Mouse (Mus musculus) hindbrain, embryonic 10.5 days (tissue): ENCODE data around the gene Ildr1. TPM values are rescaled to one million over a fixed set of nuclear protein-coding genes. Genes with fewer than 3 reads are reported as not detected.

Source experiments
- DNase-seq: peaks from one replicate; pipeline ENCODE4 v3.0.0-alpha.2; 2017; ENCODE audit warnings: low spot score
- H3K27ac ChIP-seq: fragments of 300-500 bp; sonication (generic); 2 replicates; pipeline ENCODE4 v1.5.1; 2016; ENCODE audit warnings: mild to moderate bottlenecking, moderate library complexity
- H3K27me3 ChIP-seq: fragments of 300-500 bp; sonication (generic); 2 replicates; pipeline ENCODE4 v1.6.1; 2016; ENCODE audit warnings: mild to moderate bottlenecking; ENCODE audit not compliant: poor library complexity, insufficient read depth, severe bottlenecking
- H3K36me3 ChIP-seq: fragments of 300-500 bp; sonication (generic); 2 replicates; pipeline ENCODE4 v1.6.1; 2016; ENCODE audit warnings: mild to moderate bottlenecking, moderate library complexity
- H3K4me1 ChIP-seq: fragments of 300-500 bp; sonication (generic); replicated peaks from 2 replicates; pipeline ENCODE4 v1.6.1; 2016; ENCODE audit warnings: mild to moderate bottlenecking
- H3K4me3 ChIP-seq: fragments of 300-500 bp; sonication (generic); 2 replicates; pipeline ENCODE4 v1.5.1; 2016; ENCODE audit warnings: mild to moderate bottlenecking, moderate library complexity
- H3K9me3 ChIP-seq: fragments of 300-500 bp; sonication (generic); 2 replicates; pipeline ENCODE4 v1.6.1; 2016; ENCODE audit warnings: mild to moderate bottlenecking, moderate library complexity
- WGBS: fragments of 180-500 bp; shearing (Covaris S2); methylation state at CpG from one replicate; pipeline ENCODE4 v1.1.7; 2016; 5-methylcytosine and 5-hydroxymethylcytosine counted together
- polyA plus RNA-seq: library from polyadenylated mRNA; unstranded; fragments of >200 nt; fragmentation: Nextera tagmentation; extraction: Ambion mirVana; gene quantifications from 2 replicates; pipeline ENCODE4 v1.2.1, GENCODE M21; 2016

Gene Ildr1
- polyA plus RNA-seq, 1 experiment from 2014 or later: 0.41 TPM

DNA sequence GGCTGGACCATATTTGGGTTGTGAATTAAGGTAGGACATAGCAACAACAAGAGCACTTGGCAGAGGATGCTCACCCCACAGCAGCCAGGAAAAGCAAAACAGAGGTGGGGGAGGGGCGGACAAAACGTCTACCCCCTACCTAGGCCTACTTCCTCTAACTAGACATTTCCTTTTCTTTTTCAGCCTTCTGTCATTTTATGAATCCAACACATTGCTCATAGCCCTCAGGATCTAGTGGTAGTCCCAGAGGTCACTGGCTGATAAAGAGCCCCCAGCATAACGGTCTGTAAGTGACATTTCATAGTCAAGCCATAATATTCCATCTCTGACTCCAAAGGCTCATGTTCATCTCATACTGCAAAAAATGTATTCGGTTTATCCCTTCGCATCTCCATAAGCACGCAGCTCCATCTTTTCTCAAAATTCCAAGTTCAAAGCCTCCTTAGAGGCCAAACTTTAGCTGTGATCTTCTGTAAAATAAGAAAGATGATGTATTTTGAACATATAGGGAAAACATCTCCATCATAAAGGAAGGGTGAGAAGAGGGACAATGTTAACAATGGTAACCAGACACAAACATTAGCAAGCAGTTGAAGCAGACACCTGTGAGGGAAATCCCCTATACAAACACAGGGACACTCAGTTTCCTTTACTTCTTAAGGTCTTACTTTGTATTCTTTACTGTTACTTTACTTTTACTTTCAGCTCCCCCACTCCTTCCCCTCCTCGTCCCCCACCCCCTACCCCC, 19.1 kb upstream of the Ildr1 start:
- Histone ChIP-seq H3K9me3 (no peaks in the 10 kb centered on the region), H3K4me1 (no peaks in the 10 kb centered on the region), H3K27me3 (no peaks in the 10 kb centered on the region), H3K36me3 (no peaks in the 10 kb centered on the region), H3K27ac (no peak overlapping the region), H3K4me3 (no peak overlapping the region)
- DNase-seq: no peak
- WGBS: 70% methylated on average over 7 of the region's 7 CpGs

DNA sequence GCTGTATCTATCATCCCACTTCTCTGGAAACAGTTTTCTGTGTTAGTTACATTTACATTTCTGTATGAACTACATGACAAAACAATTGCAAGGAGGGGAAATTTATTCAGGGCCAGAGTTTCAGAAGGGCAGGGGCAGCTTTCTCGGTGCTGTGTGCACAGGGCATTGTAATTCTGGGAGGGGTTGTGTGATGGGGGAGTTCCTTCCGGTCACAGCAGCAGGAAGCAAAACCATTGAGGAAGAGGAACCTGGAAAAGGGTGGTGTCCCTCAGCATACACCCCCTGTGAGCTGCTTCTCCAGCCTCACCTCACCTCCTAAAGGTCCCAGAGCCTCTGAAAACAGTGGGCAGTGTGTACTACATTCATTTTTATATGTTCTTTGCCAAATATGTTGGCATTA, 18.5 kb upstream of the Ildr1 start:
- no peak for DNase-seq
- Histone ChIP-seq H3K9me3 (no peaks in the 10 kb centered on the region), H3K36me3 (no peaks in the 10 kb centered on the region), H3K27me3 (no peaks in the 10 kb centered on the region), H3K27ac (no peak overlapping the region), H3K4me1 (no peaks in the 10 kb centered on the region), H3K4me3 (no peak overlapping the region)
- 33% methylated on average over 2 of the region's 2 CpGs for WGBS

DNA sequence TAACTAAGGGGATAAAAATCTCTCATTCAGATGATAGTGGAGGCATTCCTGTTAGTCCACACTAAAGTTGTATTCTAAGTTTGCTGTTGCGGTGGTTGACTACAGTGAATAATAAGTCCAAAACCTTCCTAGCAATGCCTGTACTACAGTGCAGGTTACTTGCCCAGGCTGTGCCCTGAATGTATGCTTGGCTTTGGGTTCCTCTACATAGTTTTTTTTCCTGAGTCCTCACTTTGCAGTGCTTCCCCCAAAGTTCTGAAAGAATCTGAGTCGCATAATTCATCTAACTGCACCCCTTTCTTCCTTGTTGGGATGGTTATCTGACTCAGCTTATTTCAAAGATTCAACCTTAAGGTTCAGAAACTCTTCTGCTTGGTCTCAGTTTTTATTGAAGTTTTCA, 17.9 kb upstream of the Ildr1 start:
- H3K36me3 ChIP-seq: no peaks in the 10 kb centered on the region
- H3K27ac ChIP-seq: no peak overlapping the region
- H3K9me3 ChIP-seq: no peaks in the 10 kb centered on the region
- no peaks in the 10 kb centered on the region for H3K27me3 ChIP-seq
- H3K4me3 ChIP-seq: no peak overlapping the region
- no peaks in the 10 kb centered on the region for H3K4me1 ChIP-seq
- 96% methylated on average over 2 of the region's 2 CpGs for WGBS
- DNase-seq: no peak

DNA sequence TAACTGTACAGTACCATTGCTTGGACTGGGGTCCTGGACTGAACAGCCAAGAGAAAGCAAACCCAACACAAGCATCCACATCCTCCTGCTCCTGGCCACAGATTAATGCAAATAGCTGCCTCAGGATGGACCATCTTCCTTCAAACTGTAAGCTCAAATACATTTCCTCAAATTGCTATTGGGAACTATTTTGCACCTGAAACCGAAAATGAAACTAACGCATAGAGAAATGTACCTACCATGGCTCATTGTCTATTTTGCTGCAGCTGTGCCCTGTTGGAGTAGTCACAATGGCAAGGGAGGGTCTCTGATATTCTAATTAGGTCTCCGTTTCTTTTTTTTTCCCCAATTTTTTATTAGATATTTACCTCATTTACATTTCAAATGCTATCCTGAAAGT, 11.9 kb upstream of the Ildr1 start:
- Histone ChIP-seq H3K9me3 (no peaks in the 10 kb centered on the region), H3K27ac (no peak overlapping the region), H3K4me1 (no peaks in the 10 kb centered on the region), H3K27me3 (no peaks in the 10 kb centered on the region), H3K4me3 (no peak overlapping the region), H3K36me3 (no peaks in the 10 kb centered on the region)
- DNase-seq: no peak
- 95% methylated on average over 3 of the region's 3 CpGs for WGBS

DNA sequence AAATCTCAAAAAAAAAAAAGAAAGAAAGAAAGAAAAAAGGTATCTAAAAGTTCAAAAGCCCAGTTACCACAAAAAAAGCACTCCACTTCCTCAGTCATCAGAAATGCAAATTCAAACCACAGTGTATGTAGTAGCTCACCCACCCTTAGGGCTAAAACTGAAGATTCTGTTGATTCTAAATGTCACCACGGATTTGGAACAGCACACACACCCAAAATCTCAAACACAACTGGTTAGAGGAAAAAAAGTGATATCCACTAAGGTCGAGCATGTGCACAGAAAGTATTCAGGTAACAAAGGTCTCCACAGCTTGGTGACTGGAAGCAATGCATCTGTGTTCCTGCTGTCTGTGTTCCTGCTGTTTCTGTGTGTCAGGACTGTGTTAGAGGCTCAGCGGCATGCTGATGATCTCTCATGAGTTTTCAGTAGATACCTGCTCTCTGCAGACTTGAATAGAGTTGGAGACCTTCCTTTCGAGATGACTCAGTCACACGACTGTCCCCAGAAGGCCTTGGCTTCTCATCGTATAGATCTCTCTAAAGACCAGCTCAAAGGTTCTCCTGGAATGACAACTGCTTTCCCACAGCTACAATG, 9.4 kb upstream of the Ildr1 start:
- Histone ChIP-seq H3K4me1 (no peaks in the 10 kb centered on the region), H3K27ac (no peak overlapping the region), H3K27me3 (no peaks in the 10 kb centered on the region), H3K36me3 (no peaks in the 10 kb centered on the region), H3K9me3 (no peaks in the 10 kb centered on the region), H3K4me3 (no peak overlapping the region)
- no peak for DNase-seq
- WGBS: 78% methylated on average over 6 of the region's 6 CpGs

DNA sequence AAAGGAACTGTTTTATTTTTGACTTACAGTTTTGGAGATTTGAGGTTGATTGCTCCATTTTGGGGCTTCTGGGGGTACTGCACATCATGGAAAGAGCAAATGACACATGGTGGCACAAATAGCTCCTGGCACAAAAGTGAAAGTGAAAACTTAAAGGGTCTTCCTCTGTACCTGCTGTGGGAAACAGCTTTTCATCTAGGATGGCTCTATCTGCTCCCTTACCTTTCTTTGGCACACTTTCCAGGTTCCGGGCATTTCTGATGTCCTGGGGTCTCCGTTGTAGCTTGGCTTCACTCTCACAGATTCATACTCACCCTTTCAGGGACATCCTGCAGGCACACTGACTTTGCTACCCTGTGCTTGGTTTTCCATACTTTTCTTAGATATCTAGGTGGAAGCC, 5.7 kb upstream of the Ildr1 start:
- 86% methylated on average over 2 of the region's 2 CpGs for WGBS
- Histone ChIP-seq H3K9me3 (no peaks in the 10 kb centered on the region), H3K36me3 (no peaks in the 10 kb centered on the region), H3K27me3 (peaks cover 9% of the 10 kb centered on the region), H3K4me3 (no peak overlapping the region), H3K27ac (no peak overlapping the region), H3K4me1 (no peaks in the 10 kb centered on the region)
- no peak for DNase-seq

DNA sequence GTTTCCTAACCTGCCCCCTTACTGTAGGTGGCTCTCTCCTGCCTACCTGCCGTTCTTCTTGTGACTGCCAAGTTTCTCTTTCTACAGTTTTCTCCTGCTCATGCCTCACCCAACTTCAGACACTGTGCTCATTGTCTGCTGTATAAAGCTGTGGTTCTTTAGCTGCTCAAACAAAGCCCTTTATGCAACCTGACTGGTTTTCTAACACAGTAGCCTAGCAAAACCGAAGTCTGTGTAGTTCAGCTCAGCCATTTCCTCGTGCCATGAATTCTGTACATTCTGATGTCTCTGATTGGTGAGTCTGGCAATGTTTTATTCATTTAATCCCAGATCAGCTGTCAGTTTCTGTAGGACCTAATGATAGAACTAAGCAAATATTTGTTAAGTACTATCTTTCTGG, 2.3 kb upstream of the Ildr1 start:
- no peaks in the 10 kb centered on the region for H3K36me3 ChIP-seq
- H3K27ac ChIP-seq: no peak overlapping the region
- no peak overlapping the region for H3K4me3 ChIP-seq
- H3K27me3 ChIP-seq: peaks cover 37% of the 10 kb centered on the region
- 77% methylated on average over 3 of the region's 3 CpGs for WGBS
- no peak for DNase-seq
- H3K9me3 ChIP-seq: no peaks in the 10 kb centered on the region
- H3K4me1 ChIP-seq: peaks cover 9% of the 10 kb centered on the region

DNA sequence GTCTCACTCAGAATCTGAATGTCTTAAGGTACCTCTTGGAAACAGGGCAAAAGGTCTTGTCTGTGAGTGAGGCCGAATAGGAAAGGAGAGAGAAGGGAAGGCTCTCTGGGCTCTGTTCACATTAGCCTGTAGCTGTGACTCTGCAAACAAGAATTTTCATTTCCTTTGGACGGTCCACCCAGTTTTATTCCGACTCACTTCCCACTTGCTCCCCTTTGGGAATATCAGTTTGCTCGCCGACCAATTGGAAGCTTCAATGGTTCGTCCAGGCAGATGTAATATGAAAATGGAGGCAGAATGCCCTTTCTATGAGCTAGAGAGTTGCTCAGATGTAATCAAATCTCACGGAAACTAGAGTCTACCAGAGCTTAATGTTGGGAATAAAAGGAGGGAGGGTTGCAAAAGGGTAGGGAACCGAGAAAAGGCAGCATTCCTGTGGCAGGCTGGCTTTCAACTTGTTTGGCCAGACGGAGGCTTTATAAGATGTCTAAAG, 1.1 kb downstream of the Ildr1 start:
- 61% methylated on average over 9 of the region's 9 CpGs for WGBS
- Histone ChIP-seq H3K27me3 (peaks cover 37% of the 10 kb centered on the region), H3K4me1 (peaks cover 9% of the 10 kb centered on the region), H3K9me3 (no peaks in the 10 kb centered on the region), H3K36me3 (no peaks in the 10 kb centered on the region), H3K4me3 (peak overlapping the region; percentile 53; the same call in 1 of the 2 replicates), H3K27ac (no peak overlapping the region)
- DNase-seq: peak; percentile 4

DNA sequence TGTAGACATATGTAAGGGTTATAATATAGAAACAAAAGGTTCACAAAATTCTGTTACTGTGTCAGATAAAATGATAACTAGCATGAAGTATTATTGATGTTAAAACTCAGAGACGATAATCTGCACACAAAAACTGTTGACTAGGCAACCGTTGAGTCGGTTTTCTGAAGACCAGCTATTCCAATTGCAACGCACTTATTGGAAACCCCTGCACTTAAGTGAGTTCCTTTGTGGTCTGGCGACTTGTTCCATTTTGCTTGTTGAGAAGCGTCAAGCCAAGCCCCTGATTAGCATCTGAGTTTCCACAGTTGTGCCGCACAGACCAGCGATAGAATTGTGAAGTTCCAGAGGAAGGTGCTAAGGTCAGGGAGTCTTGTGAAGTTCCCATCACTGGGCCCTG, 3.6 kb downstream of the Ildr1 start:
- no peaks in the 10 kb centered on the region for H3K36me3 ChIP-seq
- 85% methylated on average over 8 of the region's 8 CpGs for WGBS
- peaks cover 36% of the 10 kb centered on the region for H3K27me3 ChIP-seq
- DNase-seq: no peak
- no peaks in the 10 kb centered on the region for H3K9me3 ChIP-seq
- H3K27ac ChIP-seq: no peak overlapping the region
- peaks cover 9% of the 10 kb centered on the region for H3K4me1 ChIP-seq
- no peak overlapping the region for H3K4me3 ChIP-seq

DNA sequence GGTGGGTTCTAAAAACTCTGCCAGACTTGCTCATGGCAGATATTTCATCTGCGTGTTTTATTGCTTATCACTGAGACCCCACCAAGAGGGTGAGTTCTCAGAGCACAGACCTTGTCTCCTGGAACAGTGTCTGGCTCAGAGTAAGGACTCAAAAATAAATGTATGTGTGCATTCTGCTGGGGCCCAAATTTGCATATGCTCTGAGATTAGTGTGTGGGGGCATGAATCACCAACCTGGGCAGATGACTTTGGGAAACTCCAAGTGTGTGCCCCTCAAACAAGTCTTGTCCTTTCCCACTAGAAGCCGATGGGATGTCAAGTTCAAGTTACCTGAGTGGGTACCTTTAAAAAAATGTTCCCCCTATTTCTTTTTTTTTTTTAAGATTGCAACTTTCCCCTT, 6.7 kb downstream of the Ildr1 start:
- Histone ChIP-seq H3K4me3 (no peak overlapping the region), H3K27ac (no peak overlapping the region), H3K27me3 (peaks cover 4% of the 10 kb centered on the region), H3K9me3 (no peaks in the 10 kb centered on the region), H3K36me3 (no peaks in the 10 kb centered on the region), H3K4me1 (no peaks in the 10 kb centered on the region)
- DNase-seq: no peak
- WGBS: 91% methylated on average over 2 of the region's 2 CpGs

DNA sequence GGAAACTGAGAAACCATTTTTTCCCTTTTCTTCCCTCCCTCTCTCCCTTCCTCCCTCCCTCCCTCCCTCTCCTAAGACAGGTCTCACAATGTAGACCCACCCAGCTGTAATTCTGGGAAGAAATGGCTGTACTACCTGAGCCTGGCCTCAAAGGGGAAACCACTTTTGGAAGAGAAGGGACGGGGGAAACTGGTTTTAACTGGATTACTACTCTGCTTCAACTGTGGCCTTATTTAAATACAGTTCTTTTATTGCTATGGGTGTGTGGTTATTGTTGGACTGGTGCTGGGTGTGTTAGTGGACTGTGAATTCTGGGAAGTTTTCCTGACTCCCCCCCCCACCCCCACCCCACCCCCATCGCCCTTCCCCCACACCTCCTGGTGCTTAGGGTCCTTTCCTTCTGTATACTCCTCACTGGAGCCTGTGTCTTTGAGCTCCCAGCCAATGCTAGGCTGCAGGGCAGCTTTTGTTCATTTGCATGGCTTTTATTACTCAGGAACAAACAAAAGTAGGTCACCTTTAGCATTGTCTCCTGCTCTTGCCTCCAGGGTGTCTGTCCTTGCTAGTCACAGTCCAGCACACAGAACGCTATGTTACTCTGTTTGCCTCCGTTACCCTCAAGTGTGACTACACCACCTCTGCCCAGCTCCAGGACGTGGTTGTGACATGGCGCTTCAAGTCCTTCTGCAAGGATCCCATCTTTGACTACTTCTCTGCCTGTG, 14.1 kb downstream of the Ildr1 start:
- Histone ChIP-seq H3K4me3 (no peak overlapping the region), H3K27me3 (no peaks in the 10 kb centered on the region), H3K9me3 (no peaks in the 10 kb centered on the region), H3K4me1 (0 out of 2 replicates have a peak, but pooled peaks cover 4% of the 10 kb centered on the region), H3K27ac (no peak overlapping the region), H3K36me3 (no peaks in the 10 kb centered on the region)
- no peak for DNase-seq
- 75% methylated on average over 6 of the region's 6 CpGs for WGBS

DNA sequence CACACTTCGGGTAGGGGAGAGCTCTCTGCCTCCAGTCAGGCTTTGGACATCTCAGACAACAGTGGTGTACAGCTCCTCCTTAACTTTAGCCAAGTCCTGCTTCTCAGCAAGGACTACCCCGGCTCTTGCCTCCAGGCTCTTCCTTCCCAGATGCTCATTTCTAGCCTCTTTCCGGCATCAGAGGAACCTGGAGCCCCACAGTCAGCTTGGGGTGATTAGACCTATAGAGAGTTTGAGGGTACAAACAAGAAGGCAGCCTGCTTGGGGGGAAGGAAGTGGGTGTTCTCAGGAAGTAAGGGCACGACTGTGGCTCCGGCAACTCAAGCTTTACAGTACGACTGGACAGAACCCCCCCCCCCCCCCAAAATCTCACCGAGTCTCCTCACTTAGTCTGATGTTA, 15.0 kb downstream of the Ildr1 start:
- DNase-seq: no peak
- H3K36me3 ChIP-seq: no peaks in the 10 kb centered on the region
- no peaks in the 10 kb centered on the region for H3K9me3 ChIP-seq
- H3K4me1 ChIP-seq: 0 out of 2 replicates have a peak, but pooled peaks cover 4% of the 10 kb centered on the region
- H3K27ac ChIP-seq: no peak overlapping the region
- WGBS: 88% methylated on average over 7 of the region's 7 CpGs
- H3K27me3 ChIP-seq: no peaks in the 10 kb centered on the region
- no peak overlapping the region for H3K4me3 ChIP-seq

DNA sequence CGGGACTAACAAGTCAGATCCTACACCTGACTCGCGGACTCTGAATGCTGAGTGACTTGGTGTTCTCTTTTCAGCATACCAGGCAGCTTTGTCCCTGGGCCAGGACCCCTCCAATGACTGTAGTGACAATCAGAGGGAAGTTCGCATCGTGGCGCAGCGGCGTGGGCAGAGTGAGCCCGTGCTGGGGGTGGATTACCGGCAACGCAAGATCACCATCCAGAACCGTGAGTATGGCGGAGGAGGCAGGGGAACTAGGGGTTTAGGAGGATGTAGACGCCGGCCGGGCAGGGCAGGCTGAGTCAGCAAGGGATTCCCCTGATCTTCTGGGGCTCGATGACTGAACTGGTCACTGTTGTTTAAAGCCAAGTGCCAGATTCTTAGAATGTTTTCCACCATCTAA, 15.6 kb downstream of the Ildr1 start:
- Histone ChIP-seq H3K4me3 (no peak overlapping the region), H3K27me3 (no peaks in the 10 kb centered on the region), H3K27ac (no peak overlapping the region), H3K36me3 (no peaks in the 10 kb centered on the region), H3K9me3 (no peaks in the 10 kb centered on the region), H3K4me1 (0 out of 2 replicates have a peak, but pooled peaks cover 4% of the 10 kb centered on the region)
- no peak for DNase-seq
- WGBS: 94% methylated on average over 17 of the region's 17 CpGs
